Mouse (Mus musculus) ES-E14 (cell line): ENCODE measurements at regions not wholly inside any gene's neighbourhood (a gene's known extent, or its start where the extent isn't known, plus 50 kb on each side); places are given as distances from the start of the nearest gene placed in this dataset.
"Not testable (repeated sequence)": the region's sequence is repeated elsewhere in the genome, so short reads cannot be mapped to it uniquely, and the experiment has no call there.

ENCODE experiments used
- ZC3H11A ChIP-seq: IDR thresholded peaks from 2 replicates; pipeline ENCODE4 v1.6.1; 2012; ENCODE audit warnings: low read depth, mild to moderate bottlenecking, inconsistent platforms, low read length, borderline replicate concordance
- ZNF384 ChIP-seq: IDR thresholded peaks from 2 replicates; pipeline ENCODE4 v1.6.1; 2012; ENCODE audit warnings: low read depth, low read length, inconsistent platforms

DNA sequence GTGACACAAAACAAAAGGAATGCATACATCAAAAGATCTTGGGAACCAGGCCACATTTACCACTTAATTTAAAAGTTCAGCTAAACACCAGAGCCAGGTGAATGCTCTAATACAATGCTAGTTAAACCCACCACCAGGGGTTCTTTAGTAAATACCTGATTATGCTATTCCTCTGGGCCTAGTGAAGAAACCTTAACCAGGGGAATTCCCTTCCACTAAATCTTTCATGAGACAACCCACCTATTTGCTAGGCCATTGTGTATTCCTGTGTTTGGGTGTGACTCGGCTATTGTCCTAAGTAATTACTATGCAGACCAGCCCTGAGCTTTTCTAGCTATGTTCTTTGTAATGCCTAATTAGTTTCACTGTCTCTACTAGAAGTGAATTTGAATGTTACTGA, 321.3 kb downstream of the Aasdhppt start:
- TF ChIP-seq ZC3H11A, ZNF384: not testable (repeated sequence)
